Mouse (Mus musculus): ENCODE measurements around the gene Faap24. TPM values are rescaled to one million over a fixed set of nuclear protein-coding genes. Genes with fewer than 3 reads are reported as not detected.

Gene Faap24
- 1 to 10 TPM; 7.8 to 9.1 TPM for total RNA-seq (2021)
- long read RNA-seq, experiment 1, transcript Faap24-201 (4 exons, 1,857 nt), result major isoform, 11 of 12 reads
- long read RNA-seq, experiment 1, partial matches to known transcripts, result 0 of 12 reads
- long read RNA-seq, experiment 1, other reads (novel, unspliced or antisense), result 0 of 12 reads
- long read RNA-seq, experiment 2, transcript Faap24-201 (4 exons, 1,857 nt), result major isoform, 17 of 19 reads
- long read RNA-seq, experiment 2, partial matches to known transcripts, result 0 of 19 reads
- long read RNA-seq, experiment 2, other reads (novel, unspliced or antisense), result 2 of 19 reads

GRCm38 (mm10) chr7:35396542-35397168 lies at the start of gene Faap24, which contains the start of gene Cep89:
Gene Faap24, minus strand, starts transcription at chr7:35396836.
Gene Cep89, plus strand, starts transcription at chr7:35397035.
- intact Hi-C loops (cut with DNase I), result no loop called here

GRCm38 (mm10) chr7:35435266-35435665 lies 38.6 kb upstream of the Faap24 start:
- intact Hi-C loops (cut with DNase I), result no loop called here
- DNase-seq (ENCODE audit: low spot score in 2 of 2), result no peak

More at GRCm38 (mm10) chr7:35396542-35397168, at the start of gene Faap24, which contains the start of gene Cep89:
- DNase-seq (ENCODE audit: low spot score in 2 of 2), result peak; percentile 98 to 99

GRCm38 (mm10) chr7:35428146-35428545 lies 31.5 kb upstream of the Faap24 start:
- DNase-seq (ENCODE audit: low spot score in 2 of 2), result no peak
- intact Hi-C loops (cut with DNase I), result no loop called here

- DNase-seq (ENCODE audit: low spot score in 2 of 2), result no peak
Observed at GRCm38 (mm10) chr7:35423071-35423470, 26.4 kb upstream of the Faap24 start.

GRCm38 (mm10) chr7:35416654-35416948 lies 20.0 kb upstream of the Faap24 start:
- intact Hi-C loops (cut with DNase I), result no loop called here
- no peak for DNase-seq (ENCODE audit: low spot score in 2 of 2)

More at GRCm38 (mm10) chr7:35423071-35423470, 26.4 kb upstream of the Faap24 start:
- intact Hi-C loops (cut with DNase I), result no loop called here

GRCm38 (mm10) chr7:35415801-35416653 lies 19.4 kb upstream of the Faap24 start:
- no peak for DNase-seq (ENCODE audit: low spot score in 2 of 2)
- intact Hi-C loops (cut with DNase I), result no loop called here

- intact Hi-C loops (cut with DNase I), result no loop called here
- DNase-seq (ENCODE audit: low spot score in 2 of 2), result no peak
Observed at GRCm38 (mm10) chr7:35415226-35415625, 18.6 kb upstream of the Faap24 start.

- intact Hi-C loops (cut with DNase I), result loop anchor here (10.0 kb wide), 1 partner anchor 234 kb away; no protein-coding TSS in a partner anchor
Observed at GRCm38 (mm10) chr7:35401169-35401568, 4.5 kb upstream of the Faap24 start.

GRCm38 (mm10) chr7:35395734-35396456 lies 741 bp downstream of the Faap24 start:
- DNase-seq (ENCODE audit: low spot score in 2 of 2), result peak in 1 of 2 experiments; percentile 17
- intact Hi-C loops (cut with DNase I), result no loop called here

More at GRCm38 (mm10) chr7:35401169-35401568, 4.5 kb upstream of the Faap24 start:
- no peak for DNase-seq (ENCODE audit: low spot score in 2 of 2)

- intact Hi-C loops (cut with DNase I), result loop anchor here (5.0 kb wide), 2 partner anchors 76 to 96 kb away; partner anchors contain the start of gene Gpatch1
- peak in 1 of 2 experiments; percentile 41 for DNase-seq (ENCODE audit: low spot score in 2 of 2)
Observed at GRCm38 (mm10) chr7:35392935-35393334, 3.7 kb downstream of the Faap24 start.

GRCm38 (mm10) chr7:35388694-35389093 lies 7.9 kb downstream of the Faap24 start:
- intact Hi-C loops (cut with DNase I), result loop anchor here (5.0 kb wide), 1 partner anchor 51 kb away; no protein-coding TSS in a partner anchor

GRCm38 (mm10) chr7:35386525-35386952 lies 10.1 kb downstream of the Faap24 start:
- no peak for DNase-seq (ENCODE audit: low spot score in 2 of 2)

More at GRCm38 (mm10) chr7:35388694-35389093, 7.9 kb downstream of the Faap24 start:
- DNase-seq (ENCODE audit: low spot score in 2 of 2), result no peak

GRCm38 (mm10) chr7:35382706-35383353 lies 13.8 kb downstream of the Faap24 start:
- no peak for DNase-seq (ENCODE audit: low spot score in 2 of 2)
- intact Hi-C loops (cut with DNase I), result no loop called here

More at GRCm38 (mm10) chr7:35386525-35386952, 10.1 kb downstream of the Faap24 start:
- intact Hi-C loops (cut with DNase I), result loop anchor here (5.0 kb wide), 1 partner anchor 49 kb away; no protein-coding TSS in a partner anchor

GRCm38 (mm10) chr7:35381861-35382260 lies 14.8 kb downstream of the Faap24 start:
- intact Hi-C loops (cut with DNase I), result no loop called here

GRCm38 (mm10) chr7:35380351-35380750 lies 16.3 kb downstream of the Faap24 start:
- DNase-seq (ENCODE audit: low spot score in 2 of 2), result no peak
- intact Hi-C loops (cut with DNase I), result no loop called here

More at GRCm38 (mm10) chr7:35381861-35382260, 14.8 kb downstream of the Faap24 start:
- no peak for DNase-seq (ENCODE audit: low spot score in 2 of 2)

GRCm38 (mm10) chr7:35379492-35380119 lies 17.0 kb downstream of the Faap24 start:
- intact Hi-C loops (cut with DNase I), result no loop called here

GRCm38 (mm10) chr7:35376623-35377022 lies 20.0 kb downstream of the Faap24 start:
- peak; percentile 27 to 49 for DNase-seq (ENCODE audit: low spot score in 2 of 2)
- intact Hi-C loops (cut with DNase I), result no loop called here

More at GRCm38 (mm10) chr7:35379492-35380119, 17.0 kb downstream of the Faap24 start:
- no peak for DNase-seq (ENCODE audit: low spot score in 2 of 2)

GRCm38 (mm10) chr7:35374265-35374664 lies 22.4 kb downstream of the Faap24 start:
- intact Hi-C loops (cut with DNase I), result no loop called here

More at GRCm38 (mm10) chr7:35374265-35374664, 22.4 kb downstream of the Faap24 start:
- no peak for DNase-seq (ENCODE audit: low spot score in 2 of 2)
